Mouse (Mus musculus) intestine, embryonic 16.5 days (tissue): ENCODE measurements around the gene Gm49776. TPM values are rescaled to one million over a fixed set of nuclear protein-coding genes. Genes with fewer than 3 reads are reported as not detected.
A peak's percentile ranks its signal among the peaks of the same experiment; 100 is the strongest.
"Not testable (repeated sequence)": the region's sequence is repeated elsewhere in the genome, so short reads cannot be mapped to it uniquely, and the experiment has no call there.

Source experiments
- ATAC-seq: fragments of 200-750 bp; cut with Nextera tagmentation; 2 replicates; pipeline ENCODE4 v1.8.0; 2017; ENCODE audit warnings: moderate TSS enrichment, moderate library complexity
- H3K27ac ChIP-seq: fragments of 300-500 bp; sonication (generic); 2 replicates; pipeline ENCODE4 v1.5.1; 2014; ENCODE audit warnings: mild to moderate bottlenecking, low read length
- H3K27me3 ChIP-seq: fragments of 300-500 bp; sonication (generic); replicated peaks from 2 replicates; pipeline ENCODE4 v1.6.1; 2014; ENCODE audit warnings: low read length, control low read depth, mixed read lengths; ENCODE audit not compliant: control insufficient read depth, insufficient read depth
- H3K36me3 ChIP-seq: fragments of 300-500 bp; sonication (generic); 2 replicates; pipeline ENCODE4 v1.6.1; 2014; ENCODE audit warnings: low read length, control low read depth; ENCODE audit not compliant: control insufficient read depth, insufficient read depth
- H3K4me1 ChIP-seq: fragments of 300-500 bp; sonication (generic); 2 replicates; pipeline ENCODE4 v1.6.1; 2014; ENCODE audit warnings: low read length, control low read depth, mixed read lengths; ENCODE audit not compliant: control insufficient read depth, insufficient read depth
- H3K4me2 ChIP-seq: fragments of 300-500 bp; sonication (generic); 2 replicates; pipeline ENCODE4 v1.6.1; 2014; ENCODE audit warnings: low read depth, low read length, control low read depth
- H3K4me3 ChIP-seq: fragments of 300-500 bp; sonication (generic); 2 replicates; pipeline ENCODE4 v1.5.1; 2014; ENCODE audit warnings: mild to moderate bottlenecking, low read length
- H3K9ac ChIP-seq: fragments of 300-500 bp; sonication (generic); 2 replicates; pipeline ENCODE4 v1.6.1; 2014; ENCODE audit warnings: low read depth, low read length
- H3K9me3 ChIP-seq: fragments of 300-500 bp; sonication (generic); 2 replicates; pipeline ENCODE4 v1.6.1; 2016; ENCODE audit warnings: low read length, control low read depth; ENCODE audit not compliant: control insufficient read depth
- WGBS: fragments of 180-500 bp; shearing (Covaris S2); extraction: QIAGEN DNeasy Blood & Tissue Kit; methylation state at CpG from one replicate; pipeline ENCODE4 v1.1.7; 2014; 5-methylcytosine and 5-hydroxymethylcytosine counted together
- polyA plus RNA-seq: library from polyadenylated mRNA; unstranded; fragments of >200 nt; fragmentation: Nextera tagmentation; extraction: Ambion mirVana; gene quantifications from 2 replicates; pipeline ENCODE4 v1.2.1, GENCODE M21; 2015

Gene Gm49776
- polyA plus RNA-seq, result 1.7 TPM in 1 of 2 replicates, not detected in the other

DNA sequence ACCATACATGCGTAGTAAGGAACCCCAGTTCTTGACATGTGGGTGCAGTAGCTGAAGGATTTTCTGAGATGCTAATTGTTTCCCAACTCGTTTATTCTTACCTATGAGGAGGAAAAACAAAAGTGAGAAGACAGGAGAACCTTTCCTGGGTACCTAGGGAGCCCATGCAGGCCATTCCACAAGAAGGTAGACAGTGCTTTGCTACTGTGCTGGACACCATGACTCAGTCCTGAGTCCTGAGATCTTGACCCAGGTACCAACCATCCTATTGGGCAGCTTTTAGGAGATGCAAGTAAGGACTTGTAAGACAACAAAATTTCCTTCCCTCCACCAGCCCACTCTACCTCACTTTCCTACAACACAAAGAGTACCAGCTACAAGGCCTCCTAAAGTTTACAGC is at the start of gene Gm49776:
TSS of gene Gm49776 (minus strand) at position 101 of the 400 bp plus-strand sequence.
- Histone ChIP-seq H3K9me3 (no peaks in the 10 kb centered on the region), H3K36me3 (peaks cover 20% of the 10 kb centered on the region), H3K4me3 (no peak within 1 kb of the TSS), H3K27ac (no peak within 1 kb of the TSS), H3K9ac (no peak within 1 kb of the TSS), H3K27me3 (no peaks in the 10 kb centered on the region), H3K4me1 (no peaks in the 10 kb centered on the region), H3K4me2 (no peak within 1 kb of the TSS)
- 94% methylated on average over 2 of the region's 2 CpGs for WGBS
- no peak for ATAC-seq

DNA sequence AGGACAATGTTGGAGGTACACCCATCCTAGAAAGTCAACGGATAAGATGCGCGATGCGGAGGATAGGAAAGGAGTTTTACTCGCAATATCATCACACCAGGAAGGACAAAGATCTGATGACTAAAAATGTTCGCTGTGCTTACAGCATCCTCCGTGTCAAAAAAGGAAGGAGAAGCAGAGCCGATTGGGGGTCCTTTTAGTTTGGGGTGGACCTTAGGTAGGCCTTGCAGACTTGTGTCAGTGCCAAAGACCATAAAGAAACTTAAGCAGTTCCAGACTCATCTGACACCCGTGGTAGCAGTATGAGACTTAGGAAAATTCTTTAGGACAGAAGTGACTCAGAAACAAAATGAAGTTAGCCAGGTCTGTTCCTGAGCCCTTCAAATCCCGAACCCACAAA is 31.5 kb upstream of the Gm49776 start:
- not testable (repeated sequence) for H3K36me3 ChIP-seq, H3K27ac ChIP-seq, H3K27me3 ChIP-seq, H3K9me3 ChIP-seq
- Histone ChIP-seq H3K4me2 (peak overlapping the region; percentile 45), H3K9ac (peak overlapping the region; percentile 53), H3K4me1 (peaks cover 22% of the 10 kb centered on the region), H3K4me3 (peak overlapping the region; percentile 97)
- WGBS, result 2% methylated on average over 9 of the region's 10 CpGs
- peak; percentile 2 for ATAC-seq

DNA sequence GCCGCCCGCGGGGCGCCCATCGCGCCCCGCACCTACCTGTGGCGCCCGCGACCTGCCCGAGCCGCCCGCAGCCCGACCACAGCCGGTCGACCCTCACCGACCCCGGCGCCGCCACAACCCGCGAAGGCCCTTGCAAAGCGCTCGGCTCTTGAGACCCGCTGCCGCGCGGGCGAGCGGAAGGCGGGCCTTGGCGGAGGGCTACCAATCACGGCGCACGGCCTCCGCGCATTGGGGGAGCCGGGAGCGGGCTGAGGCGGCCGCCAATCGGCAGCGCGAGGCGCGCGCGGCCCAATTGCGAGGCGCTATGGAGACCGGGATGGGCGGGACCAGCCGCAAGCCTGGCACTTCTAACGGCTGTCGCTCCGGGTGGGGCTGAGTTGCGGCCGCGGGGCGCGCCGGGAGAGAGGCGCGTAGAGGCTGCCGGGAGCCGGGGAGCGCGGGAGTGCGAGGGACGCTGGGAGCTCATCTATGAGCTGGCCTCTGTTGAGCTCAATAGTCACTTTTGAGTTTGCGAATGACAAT is 31.0 kb upstream of the Gm49776 start, which contains the start of gene Dgcr8:
TSS of gene Dgcr8 (minus strand) at position 180 of the 522 bp plus-strand sequence.
- Histone ChIP-seq H3K4me1 (peaks cover 22% of the 10 kb centered on the region), H3K9me3 (no peaks in the 10 kb centered on the region), H3K4me3 (peak within 1 kb of the TSS; percentile 97), H3K4me2 (peak within 1 kb of the TSS; percentile 85), H3K27ac (peak within 1 kb of the TSS; percentile 91), H3K27me3 (no peaks in the 10 kb centered on the region), H3K9ac (peak within 1 kb of the TSS; percentile 96), H3K36me3 (peaks cover 3% of the 10 kb centered on the region)
- WGBS, result under 1% methylated on average over 69 of the region's 71 CpGs
- ATAC-seq, result peak; percentile 99

DNA sequence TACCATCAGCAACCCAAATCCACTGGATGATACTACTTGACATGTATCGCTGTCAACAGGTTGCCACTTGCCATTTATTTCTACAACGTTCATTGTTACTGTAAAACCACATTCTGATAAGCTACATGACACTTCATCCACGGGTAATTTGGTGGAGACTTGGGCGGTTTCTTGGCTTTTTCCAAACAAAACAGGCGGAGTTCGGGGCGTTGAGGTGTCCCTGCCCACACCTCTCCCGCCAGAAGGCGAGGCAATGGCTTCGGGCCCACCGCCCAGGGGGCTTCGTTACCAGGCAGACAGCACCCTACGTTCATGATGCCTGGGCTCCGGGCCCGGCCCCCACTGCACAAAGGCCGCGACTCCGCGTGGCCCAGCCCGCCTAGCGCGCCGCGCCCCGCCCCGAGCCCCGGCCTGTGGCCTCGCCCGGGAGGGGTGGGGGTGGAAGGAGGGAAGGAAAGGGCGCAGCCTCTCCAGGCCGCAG is 30.5 kb upstream of the Gm49776 start:
- peak overlapping the region; percentile 96 for H3K9ac ChIP-seq
- H3K27me3 ChIP-seq, result no peaks in the 10 kb centered on the region
- peaks cover 22% of the 10 kb centered on the region for H3K4me1 ChIP-seq
- peaks cover 8% of the 10 kb centered on the region for H3K36me3 ChIP-seq
- H3K4me2 ChIP-seq, result peak overlapping the region; percentile 85
- H3K27ac ChIP-seq, result peak overlapping the region; percentile 91
- peak overlapping the region; percentile 97 for H3K4me3 ChIP-seq
- under 1% methylated on average over 29 of the region's 31 CpGs for WGBS
- H3K9me3 ChIP-seq, result no peaks in the 10 kb centered on the region
- ATAC-seq, result peak; percentile 95

DNA sequence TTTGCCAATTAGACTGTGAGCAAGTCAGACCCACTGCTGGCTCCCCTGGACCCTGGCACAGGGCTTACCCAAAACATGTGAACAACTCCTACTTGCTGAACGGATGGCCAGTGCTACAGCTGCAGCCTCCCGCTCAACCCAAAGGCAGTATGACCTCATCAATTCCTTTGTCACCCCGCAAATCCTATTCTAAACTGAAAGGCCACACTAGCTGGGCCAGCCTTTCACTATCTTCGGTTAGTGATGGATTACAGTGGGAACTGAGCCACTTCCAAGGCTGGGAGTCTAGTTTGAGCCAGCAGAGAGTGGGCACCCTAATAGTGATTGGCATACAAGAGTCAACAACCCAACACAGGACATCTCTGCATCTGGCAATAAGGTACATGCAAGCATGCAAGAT is 30.0 kb upstream of the Gm49776 start:
- peak overlapping the region; percentile 85 for H3K4me2 ChIP-seq
- no peaks in the 10 kb centered on the region for H3K27me3 ChIP-seq
- H3K4me1 ChIP-seq, result peaks cover 22% of the 10 kb centered on the region
- peak overlapping the region; percentile 96 for H3K9ac ChIP-seq
- no peak overlapping the region for H3K27ac ChIP-seq
- peaks cover 12% of the 10 kb centered on the region for H3K36me3 ChIP-seq
- no peak for ATAC-seq
- H3K9me3 ChIP-seq, result no peaks in the 10 kb centered on the region
- peak overlapping the region; percentile 97 for H3K4me3 ChIP-seq
- 0% methylated on average over 4 of the region's 4 CpGs for WGBS

DNA sequence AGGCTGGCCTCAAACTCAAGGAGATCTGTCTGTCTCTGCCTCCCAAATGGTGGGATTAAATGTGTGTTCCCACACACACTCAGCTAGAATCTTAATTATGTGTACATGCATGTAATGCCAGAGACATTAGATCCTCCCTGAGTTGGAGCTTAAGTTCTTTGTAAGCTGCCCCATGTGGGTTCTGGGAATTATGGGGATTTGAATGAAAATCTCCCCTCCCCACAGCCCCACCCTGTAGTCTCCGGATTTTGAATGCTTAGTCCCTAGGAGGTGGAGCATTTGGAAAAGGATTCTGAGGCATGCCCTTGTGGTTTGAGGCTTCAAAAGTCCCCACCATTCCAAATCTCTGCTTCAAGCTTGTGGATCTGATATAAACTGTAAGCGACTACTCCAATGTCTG is 17.0 kb upstream of the Gm49776 start:
- Histone ChIP-seq H3K9me3 (no peaks in the 10 kb centered on the region), H3K4me3 (no peak overlapping the region), H3K9ac (no peak overlapping the region), H3K4me2 (no peak overlapping the region), H3K27ac (no peak overlapping the region), H3K27me3 (no peaks in the 10 kb centered on the region), H3K36me3 (peaks cover 26% of the 10 kb centered on the region), H3K4me1 (no peaks in the 10 kb centered on the region)
- no peak for ATAC-seq
- 81% methylated on average over 2 of the region's 2 CpGs for WGBS

GRCm38 (mm10) chr16:18268182-18268581 is 10.1 kb upstream of the Gm49776 start:
- no peak overlapping the region for H3K4me2 ChIP-seq
- WGBS, result 84% methylated on average over 5 of the region's 5 CpGs
- H3K27me3 ChIP-seq, result no peaks in the 10 kb centered on the region
- H3K9ac ChIP-seq, result no peak overlapping the region
- no peak overlapping the region for H3K4me3 ChIP-seq
- no peaks in the 10 kb centered on the region for H3K9me3 ChIP-seq
- H3K4me1 ChIP-seq, result no peaks in the 10 kb centered on the region
- H3K36me3 ChIP-seq, result peaks cover 18% of the 10 kb centered on the region; the same call in 1 of the 2 replicates
- no peak overlapping the region for H3K27ac ChIP-seq
- no peak for ATAC-seq

DNA sequence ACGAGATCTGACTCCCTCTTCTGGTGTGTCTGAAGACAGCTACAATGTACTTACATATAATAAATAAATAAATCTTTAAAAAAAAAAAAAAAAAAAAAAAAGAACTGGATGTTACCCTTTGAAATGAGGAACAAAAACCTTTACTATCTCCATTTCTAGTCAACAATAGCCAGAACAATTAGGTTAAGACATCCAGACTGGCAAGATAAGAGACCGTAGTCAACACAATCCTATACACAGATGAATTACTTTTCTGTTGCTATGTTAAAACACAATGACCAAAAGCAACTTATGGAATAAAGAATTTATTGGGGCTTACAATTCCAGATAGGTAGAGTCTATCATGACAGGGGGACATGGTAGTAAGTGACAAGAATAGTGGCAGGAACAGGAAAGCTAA is 6.9 kb upstream of the Gm49776 start:
- Histone ChIP-seq H3K9ac (no peak overlapping the region), H3K4me2 (no peak overlapping the region), H3K36me3 (peaks cover 19% of the 10 kb centered on the region), H3K27ac (no peak overlapping the region), H3K4me3 (no peak overlapping the region), H3K27me3 (no peaks in the 10 kb centered on the region), H3K9me3 (no peaks in the 10 kb centered on the region), H3K4me1 (no peaks in the 10 kb centered on the region)
- WGBS, result 87% methylated on average over 2 of the region's 2 CpGs
- ATAC-seq, result no peak

- no peaks in the 10 kb centered on the region for H3K27me3 ChIP-seq
- H3K4me3 ChIP-seq, result no peak overlapping the region
- H3K4me1 ChIP-seq, result peaks cover 24% of the 10 kb centered on the region
- WGBS, result 77% methylated on average over 1 of the region's 1 CpGs
- no peak for ATAC-seq
- H3K27ac ChIP-seq, result no peak overlapping the region
- no peak overlapping the region for H3K4me2 ChIP-seq
- H3K9me3 ChIP-seq, result no peaks in the 10 kb centered on the region
- H3K36me3 ChIP-seq, result peaks cover 24% of the 10 kb centered on the region
- H3K9ac ChIP-seq, result no peak overlapping the region
These were observed 4.3 kb downstream of the Gm49776 start for GRCm38 (mm10) chr16:18253866-18254265.

DNA sequence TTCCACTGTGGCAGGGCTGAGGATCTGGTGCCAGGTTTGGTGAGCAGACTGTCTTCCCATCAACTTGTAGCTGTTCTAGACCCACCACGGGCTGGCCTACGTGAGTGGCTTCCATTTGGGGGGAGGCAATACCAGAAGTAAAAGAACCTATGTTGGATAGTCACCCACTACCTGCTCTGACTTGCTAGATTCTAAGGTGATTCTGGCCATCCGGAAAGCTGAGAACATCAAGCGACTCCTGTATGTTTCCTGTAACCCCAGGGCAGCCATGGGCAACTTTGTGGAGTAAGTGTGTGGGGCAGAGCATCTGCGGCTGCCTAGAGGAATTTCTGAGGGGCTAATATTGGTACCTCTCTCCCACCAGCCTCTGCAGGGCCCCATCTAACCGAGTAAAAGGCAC is 5.4 kb downstream of the Gm49776 start:
- no peak for ATAC-seq
- 77% methylated on average over 6 of the region's 6 CpGs for WGBS
- H3K36me3 ChIP-seq, result peaks cover 24% of the 10 kb centered on the region
- H3K9me3 ChIP-seq, result no peaks in the 10 kb centered on the region
- H3K4me3 ChIP-seq, result no peak overlapping the region
- no peaks in the 10 kb centered on the region for H3K27me3 ChIP-seq
- H3K27ac ChIP-seq, result no peak overlapping the region
- H3K4me1 ChIP-seq, result peaks cover 24% of the 10 kb centered on the region
- H3K4me2 ChIP-seq, result no peak overlapping the region
- no peak overlapping the region for H3K9ac ChIP-seq
